Mouse (Mus musculus) neural tube, embryonic 11.5 days (tissue): ENCODE measurements around the gene 4930412O13Rik. TPM values are rescaled to one million over a fixed set of nuclear protein-coding genes. Genes with fewer than 3 reads are reported as not detected.

ENCODE experiments used
- ATAC-seq: fragments of 200-750 bp; cut with Nextera tagmentation; 2 replicates; pipeline ENCODE4 v1.8.0; 2017; ENCODE audit warnings: moderate number of reproducible peaks, mild to moderate bottlenecking, moderate TSS enrichment, moderate library complexity; ENCODE audit not compliant: insufficient read depth, low FRiP score, low TSS enrichment
- DNase-seq: peaks from one replicate; pipeline ENCODE4 v3.0.0-alpha.2; 2015; ENCODE audit warnings: low spot score
- H3K27ac ChIP-seq: fragments of 300-500 bp; sonication (generic); 2 replicates; pipeline ENCODE4 v1.5.1; 2014; ENCODE audit warnings: low read depth, mild to moderate bottlenecking, low read length
- H3K27me3 ChIP-seq: fragments of 300-500 bp; sonication (generic); 2 replicates; pipeline ENCODE4 v1.6.1; 2014; ENCODE audit warnings: mild to moderate bottlenecking, low read length, mixed read lengths; ENCODE audit not compliant: control insufficient read depth, insufficient read depth
- H3K36me3 ChIP-seq: fragments of 300-500 bp; sonication (generic); 2 replicates; pipeline ENCODE4 v1.6.1; 2014; ENCODE audit warnings: mild to moderate bottlenecking, low read length, moderate library complexity, mixed read lengths; ENCODE audit not compliant: control insufficient read depth, insufficient read depth
- H3K4me1 ChIP-seq: fragments of 300-500 bp; sonication (generic); 2 replicates; pipeline ENCODE4 v1.6.1; 2014; ENCODE audit warnings: low read length, mixed read lengths; ENCODE audit not compliant: control insufficient read depth, insufficient read depth
- H3K4me2 ChIP-seq: fragments of 300-500 bp; sonication (generic); 2 replicates; pipeline ENCODE4 v1.6.1; 2014; ENCODE audit warnings: low read depth, mild to moderate bottlenecking, moderate library complexity
- H3K4me3 ChIP-seq: fragments of 300-500 bp; sonication (generic); 2 replicates; pipeline ENCODE4 v1.5.1; 2014; ENCODE audit warnings: low read depth, low read length
- H3K9ac ChIP-seq: fragments of 300-500 bp; sonication (generic); 2 replicates; pipeline ENCODE4 v1.6.1; 2014; ENCODE audit warnings: mild to moderate bottlenecking, low read length
- H3K9me3 ChIP-seq: fragments of 300-500 bp; sonication (generic); 2 replicates; pipeline ENCODE4 v1.6.1; 2016; ENCODE audit warnings: low read length; ENCODE audit not compliant: control insufficient read depth
- WGBS: fragments of 180-500 bp; shearing (Covaris S2); extraction: QIAGEN DNeasy Blood & Tissue Kit; methylation state at CpG from one replicate; pipeline ENCODE4 v1.1.7; 2014; 5-methylcytosine and 5-hydroxymethylcytosine counted together
- polyA plus RNA-seq: library from polyadenylated mRNA; unstranded; fragments of >200 nt; fragmentation: Nextera tagmentation; extraction: Ambion mirVana; gene quantifications from 2 replicates; pipeline ENCODE4 v1.2.1, GENCODE M21; 2014

The 4930412O13Rik gene
- polyA plus RNA-seq, 1 experiment from 2014 or later: not detected

GRCm38 (mm10) chr2:9905995-9906394 lies 24.9 kb downstream of the 4930412O13Rik start:
- Histone ChIP-seq H3K4me2 (peak overlapping the region; percentile 14; the same call in 1 of the 2 replicates), H3K4me3 (no peak overlapping the region), H3K9me3 (no peaks in the 10 kb centered on the region), H3K9ac (no peak overlapping the region), H3K27me3 (0 out of 2 replicates have a peak, but pooled peaks cover 2% of the 10 kb centered on the region), H3K4me1 (no peaks in the 10 kb centered on the region), H3K27ac (no peak overlapping the region), H3K36me3 (no peaks in the 10 kb centered on the region)
- DNase-seq (no peak), ATAC-seq (no peak)
- WGBS: 10% methylated on average over 11 of the region's 11 CpGs

GRCm38 (mm10) chr2:9917602-9918001 lies 36.5 kb downstream of the 4930412O13Rik start:
- H3K36me3 ChIP-seq: no peaks in the 10 kb centered on the region; the same call in 1 of the 2 replicates
- H3K9ac ChIP-seq: no peak overlapping the region
- H3K4me2 ChIP-seq: no peak overlapping the region
- H3K27me3 ChIP-seq: no peaks in the 10 kb centered on the region
- ATAC-seq (no peak), DNase-seq (no peak)
- H3K27ac ChIP-seq: no peak overlapping the region
- 88% methylated on average over 9 of the region's 9 CpGs for WGBS
- no peak overlapping the region for H3K4me3 ChIP-seq
- H3K4me1 ChIP-seq: no peaks in the 10 kb centered on the region
- no peaks in the 10 kb centered on the region for H3K9me3 ChIP-seq

GRCm38 (mm10) chr2:9918691-9919471 lies 37.8 kb downstream of the 4930412O13Rik start:
- ATAC-seq (no peak), DNase-seq (no peak)
- H3K36me3 ChIP-seq: no peaks in the 10 kb centered on the region; the same call in 1 of the 2 replicates
- H3K9ac ChIP-seq: no peak overlapping the region
- no peak overlapping the region for H3K4me3 ChIP-seq
- H3K27ac ChIP-seq: no peak overlapping the region
- no peak overlapping the region for H3K4me2 ChIP-seq
- H3K9me3 ChIP-seq: no peaks in the 10 kb centered on the region
- H3K27me3 ChIP-seq: no peaks in the 10 kb centered on the region
- H3K4me1 ChIP-seq: no peaks in the 10 kb centered on the region
- WGBS: 92% methylated on average over 17 of the region's 17 CpGs

GRCm38 (mm10) chr2:9926194-9926904 lies 45.3 kb downstream of the 4930412O13Rik start:
- no peak for DNase-seq
- Histone ChIP-seq H3K9me3 (no peaks in the 10 kb centered on the region), H3K36me3 (no peaks in the 10 kb centered on the region), H3K4me3 (no peak overlapping the region), H3K4me1 (0 out of 2 replicates have a peak, but pooled peaks cover 5% of the 10 kb centered on the region), H3K27ac (no peak overlapping the region), H3K4me2 (no peak overlapping the region), H3K27me3 (no peaks in the 10 kb centered on the region), H3K9ac (no peak overlapping the region)
- ATAC-seq: no peak
- WGBS: 53% methylated on average over 7 of the region's 7 CpGs

- H3K4me2 ChIP-seq: no peak overlapping the region
- WGBS: 77% methylated on average over 4 of the region's 4 CpGs
- H3K4me3 ChIP-seq: no peak overlapping the region
- no peaks in the 10 kb centered on the region for H3K36me3 ChIP-seq
- H3K4me1 ChIP-seq: 0 out of 2 replicates have a peak, but pooled peaks cover 5% of the 10 kb centered on the region
- ATAC-seq: no peak
- no peaks in the 10 kb centered on the region for H3K27me3 ChIP-seq
- H3K27ac ChIP-seq: no peak overlapping the region
- no peaks in the 10 kb centered on the region for H3K9me3 ChIP-seq
- H3K9ac ChIP-seq: no peak overlapping the region
- no peak for DNase-seq
These were observed 45.8 kb downstream of the 4930412O13Rik start for GRCm38 (mm10) chr2:9926905-9927283.

Other genes with a start within 250 kb of the 4930412O13Rik start
- gene 9230102O04Rik, start 8.3 kb downstream of the 4930412O13Rik start, polyA plus RNA-seq: not detected in 2 replicates
- gene Gata3, start 8.8 kb downstream of the 4930412O13Rik start, polyA plus RNA-seq: 8.6 and 9.1 TPM in 2 replicates
- 16.8 and 17.0 TPM in 2 replicates for gene Taf3, start 167.3 kb downstream of the 4930412O13Rik start, polyA plus RNA-seq
- gene Atp5c1, start 199.3 kb downstream of the 4930412O13Rik start, polyA plus RNA-seq: 510 and 534 TPM in 2 replicates
- 39.4 and 42.5 TPM in 2 replicates for gene Kin, start 199.3 kb downstream of the 4930412O13Rik start, polyA plus RNA-seq